Mouse (Mus musculus) adrenal gland, postnatal 25 days (tissue): ENCODE data around the gene Hspb2. TPM values are rescaled to one million over a fixed set of nuclear protein-coding genes. Genes with fewer than 3 reads are reported as not detected.

Source experiments
- DNase-seq: peaks from one replicate; pipeline ENCODE4 v3.0.0; 2021; ENCODE audit warnings: mixed read lengths
- long read RNA-seq: library from polyadenylated mRNA; stranded (forward); transcript quantifications from one replicate; pipeline ENCODE4 v2.0.0, GENCODE M21; 2021
- total RNA-seq: library from RNA; stranded (reverse); gene quantifications from 2 replicates; pipeline ENCODE4 v1.2.3, GENCODE M21; 2021

Hspb2 gene
- 2.0 and 2.9 TPM in 2 replicates for total RNA-seq
- long read RNA-seq, result 0 reads

GRCm38 (mm10) chr9:50752054-50752602 lies at the start of gene Hspb2:
Gene Hspb2 (minus strand): TSS chr9:50752354.
- DNase-seq, result no peak

- peak; percentile 28 for DNase-seq
Measured at GRCm38 (mm10) chr9:50800985-50801384, 48.8 kb upstream of the Hspb2 start.

GRCm38 (mm10) chr9:50798368-50798767 lies 46.2 kb upstream of the Hspb2 start:
- DNase-seq, result peak; percentile 19

- no peak for DNase-seq
Measured at GRCm38 (mm10) chr9:50797641-50798040, 45.5 kb upstream of the Hspb2 start.

- DNase-seq, result no peak
Measured at GRCm38 (mm10) chr9:50796776-50797175, 44.6 kb upstream of the Hspb2 start.

- DNase-seq, result no peak
Measured at GRCm38 (mm10) chr9:50795266-50795665, 43.1 kb upstream of the Hspb2 start.

GRCm38 (mm10) chr9:50782155-50782554 lies 30.0 kb upstream of the Hspb2 start:
- DNase-seq, result peak; percentile 26

GRCm38 (mm10) chr9:50776162-50776760 lies 24.1 kb upstream of the Hspb2 start:
- no peak for DNase-seq

- no peak for DNase-seq
Measured at GRCm38 (mm10) chr9:50775662-50776126, 23.5 kb upstream of the Hspb2 start.

GRCm38 (mm10) chr9:50774991-50775612 lies 22.9 kb upstream of the Hspb2 start, which contains the start of the genes Alg9 and 1110032A03Rik:
Gene Alg9 (plus strand): TSS chr9:50775019.
Gene 1110032A03Rik (minus strand): TSS chr9:50775520.
- DNase-seq, result peak; percentile 91

- no peak for DNase-seq
Measured at GRCm38 (mm10) chr9:50774026-50774462, 21.9 kb upstream of the Hspb2 start.

- DNase-seq, result no peak
Measured at GRCm38 (mm10) chr9:50770011-50770410, 17.9 kb upstream of the Hspb2 start.

GRCm38 (mm10) chr9:50768107-50769002 lies 16.2 kb upstream of the Hspb2 start, which contains the start of gene Fdxacb1:
Gene Fdxacb1 (plus strand): TSS chr9:50768236.
- DNase-seq, result peak; percentile 94

GRCm38 (mm10) chr9:50767531-50768106 lies 15.5 kb upstream of the Hspb2 start:
- no peak for DNase-seq

- DNase-seq, result no peak
Measured at GRCm38 (mm10) chr9:50763331-50763730, 11.2 kb upstream of the Hspb2 start.

GRCm38 (mm10) chr9:50761520-50762243 lies 9.5 kb upstream of the Hspb2 start:
- no peak for DNase-seq

- DNase-seq, result no peak
Measured at GRCm38 (mm10) chr9:50756711-50757110, 4.6 kb upstream of the Hspb2 start.

- no peak for DNase-seq
Measured at GRCm38 (mm10) chr9:50753947-50754346, 1.8 kb upstream of the Hspb2 start.

GRCm38 (mm10) chr9:50752784-50753615 lies 846 bp upstream of the Hspb2 start:
- peak; percentile 46 for DNase-seq

GRCm38 (mm10) chr9:50751323-50751722 lies 831 bp downstream of the Hspb2 start, which contains the start of gene Cryab:
Gene Cryab (plus strand): TSS chr9:50751325.
- DNase-seq, result no peak
